Mouse (Mus musculus): ENCODE measurements around the gene Nrxn3.

The Nrxn3 gene

GRCm38 (mm10) chr12:89829927-89830326, 1107.3 kb downstream of the Nrxn3 start:
- no peak for DNase-seq

GRCm38 (mm10) chr12:89830350-89830749, 1107.7 kb downstream of the Nrxn3 start:
- no peak for DNase-seq

DNA sequence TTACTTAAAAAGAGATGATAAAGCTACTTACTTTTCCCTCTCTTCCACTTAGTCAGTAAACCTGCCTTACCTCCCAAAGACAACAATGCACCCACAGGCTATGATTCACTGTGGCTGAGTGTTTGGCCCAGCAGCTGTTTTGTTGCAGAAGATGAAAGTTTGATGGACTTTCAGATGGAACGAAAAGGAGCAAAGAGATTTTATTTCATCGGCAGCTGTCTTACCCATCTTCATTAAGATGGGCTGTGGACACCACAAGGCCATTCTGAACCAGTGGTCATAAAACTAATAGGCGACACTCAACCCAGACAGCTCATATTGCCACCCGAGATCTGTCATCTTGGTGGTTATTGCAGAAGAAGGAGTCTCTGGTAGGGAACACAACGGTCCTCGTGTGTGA, 1108.6 kb downstream of the Nrxn3 start:
- no peak for DNase-seq

DNA sequence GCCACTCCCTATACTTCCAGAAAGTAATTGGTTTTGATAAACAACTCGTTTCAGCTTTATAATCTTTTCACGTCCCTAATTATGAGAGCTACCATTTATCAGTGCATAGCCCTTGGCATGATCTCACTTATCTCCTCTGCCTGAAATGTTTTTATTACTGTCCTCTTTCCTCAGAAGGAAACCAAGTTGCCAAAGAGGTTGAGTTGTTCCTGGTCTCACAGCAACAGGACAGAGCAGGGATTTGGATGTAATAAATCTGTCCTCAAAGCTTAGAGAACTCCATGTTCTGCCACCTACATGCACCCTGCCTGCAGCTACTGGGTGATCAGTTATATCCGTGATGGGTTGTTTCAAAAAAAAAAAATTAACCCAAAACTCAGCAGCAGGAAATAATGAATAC, 1113.6 kb downstream of the Nrxn3 start:
- DNase-seq = no peak

GRCm38 (mm10) chr12:89842861-89843260, 1120.2 kb downstream of the Nrxn3 start:
- no peak for DNase-seq

- DNase-seq = no peak
Measured at GRCm38 (mm10) chr12:89848116-89848515, 1125.4 kb downstream of the Nrxn3 start.

- no peak for DNase-seq
Measured at GRCm38 (mm10) chr12:89854355-89854754, 1131.7 kb downstream of the Nrxn3 start.

GRCm38 (mm10) chr12:89867124-89867523, 1144.4 kb downstream of the Nrxn3 start:
- no peak for DNase-seq

DNA sequence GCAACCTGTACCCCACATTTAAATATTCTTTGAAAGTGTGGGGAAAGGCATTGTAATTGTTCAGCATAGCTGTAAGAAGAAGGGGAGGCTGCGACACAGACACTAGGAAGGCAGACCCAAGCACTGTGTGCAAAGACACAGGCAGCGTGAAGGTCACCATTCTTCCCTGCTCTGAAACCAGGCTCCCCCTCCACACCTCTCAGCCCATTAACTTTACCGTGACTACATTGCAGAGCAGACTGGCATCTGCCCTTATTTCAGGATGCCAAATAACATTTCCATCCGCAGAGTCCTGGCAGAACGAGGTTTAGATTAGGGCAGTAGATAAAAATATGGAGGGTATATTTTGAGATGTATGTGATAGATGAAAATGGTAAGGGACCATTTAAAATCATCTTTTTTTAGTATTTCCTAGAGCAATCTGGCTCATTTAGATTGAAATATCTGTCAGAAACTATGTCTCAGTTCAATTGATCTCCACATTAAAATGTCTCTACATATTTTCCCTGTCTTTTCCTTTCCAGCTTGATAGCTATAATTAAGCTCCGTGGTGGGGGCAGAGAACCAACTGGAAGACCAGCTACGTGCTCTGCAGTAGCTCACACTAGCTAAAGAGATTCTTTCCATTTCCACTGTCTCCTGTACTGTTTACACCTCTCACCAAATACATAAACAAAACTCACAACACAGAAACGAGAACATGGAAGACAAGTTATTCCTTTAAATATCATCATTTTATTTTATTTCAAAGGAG, 1160.1 kb downstream of the Nrxn3 start:
- DNase-seq = no peak

DNA sequence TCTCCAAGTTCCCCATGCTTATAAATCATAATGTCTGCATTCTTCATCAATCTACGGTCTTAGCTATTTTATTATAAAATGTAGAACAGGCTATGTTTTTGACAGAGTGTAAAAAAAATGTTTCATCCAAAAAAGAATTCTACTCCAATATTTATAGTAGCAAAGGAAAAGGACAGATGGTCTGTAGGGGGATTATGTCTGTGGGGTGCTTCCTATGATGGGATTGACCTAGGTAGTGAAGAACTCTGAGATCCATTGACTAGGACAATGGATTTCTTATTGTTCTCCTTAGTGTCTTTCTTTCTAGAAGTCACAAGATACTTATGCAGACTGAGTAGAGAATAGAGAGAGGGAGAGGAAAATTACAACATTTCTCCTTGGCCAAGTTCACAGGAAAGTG, 1161.9 kb downstream of the Nrxn3 start:
- no peak for DNase-seq

DNA sequence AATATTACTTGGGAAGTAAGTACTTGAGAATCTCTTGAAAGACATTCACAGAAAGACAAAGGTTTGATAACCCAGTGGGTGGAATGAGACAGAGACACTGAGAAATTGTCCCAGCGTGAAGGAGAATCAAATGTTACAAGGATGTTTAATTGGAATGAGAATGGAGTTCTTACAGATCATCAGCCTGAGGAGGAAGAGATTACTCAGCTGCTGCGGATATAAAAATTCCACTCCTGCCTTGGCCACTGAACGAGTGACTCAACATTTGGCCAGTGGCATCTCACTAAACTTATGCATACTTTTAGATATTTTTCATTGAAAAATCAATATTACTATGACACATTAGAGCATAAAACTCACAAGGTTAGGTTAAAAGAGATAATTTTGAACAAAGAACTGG, 1166.0 kb downstream of the Nrxn3 start:
- no peak for DNase-seq

DNA sequence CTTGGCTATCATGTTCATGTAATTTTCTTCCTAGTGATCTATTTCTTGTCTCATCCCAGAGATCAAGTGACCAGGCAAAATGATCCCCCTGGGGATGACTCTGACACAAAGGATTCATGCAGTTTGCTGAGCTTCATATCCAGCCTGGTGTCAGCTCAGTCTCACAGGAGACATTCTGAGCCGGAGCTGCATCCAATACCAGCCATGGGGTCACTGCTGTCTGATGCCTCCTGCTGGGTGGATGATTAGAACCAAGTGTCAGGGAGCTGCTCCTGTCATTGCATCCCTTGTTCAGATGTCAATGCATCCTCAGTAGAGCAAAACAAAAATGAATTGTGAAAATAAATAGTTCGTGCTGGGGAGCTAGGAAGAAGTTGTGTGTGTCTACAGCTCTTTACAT, 1174.2 kb downstream of the Nrxn3 start:
- DNase-seq = no peak

DNA sequence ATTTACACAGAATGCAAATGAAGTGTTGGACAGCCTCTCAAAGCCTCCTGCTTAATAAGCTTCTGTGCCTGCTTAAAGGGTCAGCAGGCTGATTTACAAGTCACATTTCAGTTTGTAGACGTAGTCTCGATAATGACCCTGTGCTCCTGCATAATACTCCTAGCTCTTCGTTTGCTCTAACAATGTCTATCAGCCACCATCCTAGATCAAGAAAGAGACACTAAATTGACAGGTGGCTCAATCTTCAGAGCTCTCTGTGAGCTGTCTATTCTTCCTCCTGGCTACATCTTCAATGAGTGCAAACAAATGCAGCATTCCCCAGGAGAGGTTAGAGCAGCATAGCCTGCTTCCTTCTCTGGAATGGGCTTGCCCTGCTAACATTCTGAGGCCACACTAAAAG, 1186.9 kb downstream of the Nrxn3 start:
- no peak for DNase-seq

GRCm38 (mm10) chr12:89918138-89918829, 1195.6 kb downstream of the Nrxn3 start:
- DNase-seq = no peak

DNA sequence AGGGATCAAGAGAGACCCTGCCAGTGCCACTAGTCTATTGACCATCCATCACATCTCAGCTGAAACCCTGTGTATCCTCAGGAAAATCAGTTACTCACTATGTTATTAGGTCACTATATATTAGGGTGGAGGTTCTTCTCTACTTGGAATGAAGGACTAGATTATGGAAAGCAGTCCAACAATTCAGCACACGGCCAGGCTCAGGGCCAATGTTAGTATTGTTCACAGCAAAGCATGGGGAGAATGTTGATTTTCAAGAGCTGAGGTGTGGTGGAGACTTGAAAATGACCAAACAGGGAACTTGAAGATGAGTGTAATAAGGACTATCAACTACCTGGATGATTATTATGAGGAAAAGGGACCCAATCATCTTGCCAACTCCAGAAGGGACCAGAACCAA, 1209.7 kb downstream of the Nrxn3 start:
- no peak for DNase-seq

DNA sequence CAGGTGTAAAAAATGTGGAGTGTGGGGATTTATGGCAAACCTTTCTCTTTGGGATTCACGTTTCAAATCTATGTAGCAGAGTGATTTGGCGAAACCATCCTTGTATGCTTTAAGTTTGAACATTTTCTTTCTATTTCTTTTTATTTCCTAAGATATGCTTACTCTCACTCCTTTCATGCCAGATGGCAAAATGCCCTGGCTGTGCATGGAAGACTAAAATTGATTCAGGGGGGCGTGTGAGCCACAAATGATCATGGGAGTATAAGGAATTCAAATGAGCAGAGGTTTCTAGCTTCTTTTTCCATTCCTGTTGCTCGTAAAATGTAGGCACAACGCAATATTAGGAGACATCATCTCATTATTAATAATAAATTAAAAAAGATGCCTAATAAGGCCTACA, 1211.0 kb downstream of the Nrxn3 start:
- DNase-seq = no peak

- DNase-seq = no peak
Measured at GRCm38 (mm10) chr12:89940746-89941145, 1218.1 kb downstream of the Nrxn3 start.

DNA sequence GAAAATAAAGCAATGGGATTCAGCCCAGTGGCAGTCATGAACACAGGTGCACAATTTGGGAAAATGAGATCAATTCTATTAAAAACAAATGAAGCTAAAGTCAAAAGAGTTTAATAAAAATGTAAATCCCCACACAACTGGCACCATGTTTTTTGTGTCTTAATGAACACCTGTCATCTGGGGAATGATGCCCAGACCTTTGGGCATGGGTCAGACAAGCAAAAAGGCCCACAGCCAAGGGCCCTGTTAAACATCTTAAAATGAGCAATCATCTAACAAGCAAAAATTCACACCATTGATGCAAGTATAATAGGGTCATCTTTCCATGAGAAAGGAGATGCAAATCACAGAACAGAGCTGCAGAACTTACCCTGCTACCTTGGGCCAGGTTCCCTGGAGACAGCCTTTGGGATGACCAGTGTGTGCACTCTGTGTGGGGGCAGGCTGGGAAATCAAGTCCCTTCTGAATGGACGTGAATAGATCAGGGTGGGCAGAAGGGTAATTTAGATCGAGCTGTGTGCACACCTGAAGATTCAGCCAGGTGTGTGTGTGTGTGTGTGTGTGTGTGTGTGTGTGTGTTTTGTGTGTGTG, 1223.3 kb downstream of the Nrxn3 start:
- DNase-seq = no peak

GRCm38 (mm10) chr12:89946522-89946921, 1223.8 kb downstream of the Nrxn3 start:
- DNase-seq = no peak

- no peak for DNase-seq
Measured at GRCm38 (mm10) chr12:89953237-89953636, 1230.6 kb downstream of the Nrxn3 start.

GRCm38 (mm10) chr12:89953649-89954048, 1231.0 kb downstream of the Nrxn3 start:
- DNase-seq = no peak

DNA sequence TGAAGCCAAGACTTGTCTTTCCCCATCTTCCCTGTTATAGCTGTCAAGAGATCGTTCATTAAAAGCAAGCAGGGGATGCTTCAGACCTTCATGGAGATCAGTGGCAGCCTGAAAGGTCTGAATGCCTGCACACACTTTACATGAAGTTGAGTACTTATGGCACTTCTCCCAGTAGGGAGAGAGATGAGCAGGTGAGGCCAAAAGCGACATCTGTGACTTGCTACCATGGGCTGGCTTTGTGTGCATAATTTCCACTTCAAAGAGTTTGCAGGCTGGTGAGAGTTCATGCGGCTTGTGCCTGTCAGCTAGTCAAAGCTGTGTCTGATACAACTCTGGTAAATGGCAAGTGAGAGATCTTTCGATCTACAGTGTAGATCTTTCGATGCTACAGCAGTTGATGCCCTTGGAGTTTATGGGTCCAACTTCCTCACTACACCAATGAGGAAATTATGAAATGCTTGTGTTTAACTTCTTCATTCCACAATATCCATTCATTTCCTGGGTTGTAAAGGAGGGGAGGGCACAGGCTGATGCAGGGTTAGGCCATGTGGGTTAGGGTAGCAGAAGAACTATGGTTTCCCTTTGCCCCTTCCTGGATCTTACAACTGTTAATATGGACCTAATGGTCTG, 1231.9 kb downstream of the Nrxn3 start:
- no peak for DNase-seq

DNA sequence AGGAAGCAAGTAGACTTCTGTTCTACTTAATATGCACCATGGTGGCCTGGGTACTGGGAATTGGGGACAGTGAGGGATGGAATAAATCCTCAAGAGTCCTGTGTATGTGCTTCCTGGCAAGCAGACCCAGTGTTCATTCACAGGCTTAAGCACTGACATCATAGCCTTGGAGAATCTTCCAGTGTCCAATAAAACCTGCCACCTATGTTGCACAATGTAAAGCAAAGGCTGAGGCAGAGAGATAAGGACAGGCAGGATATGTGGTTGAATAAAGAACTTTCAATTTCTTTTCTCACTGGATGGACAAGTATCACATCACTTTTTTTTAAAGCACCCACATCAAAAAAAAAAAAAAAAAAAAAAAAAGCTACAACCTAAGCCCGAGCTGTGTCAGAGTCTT, 1240.4 kb downstream of the Nrxn3 start:
- DNase-seq = no peak

DNA sequence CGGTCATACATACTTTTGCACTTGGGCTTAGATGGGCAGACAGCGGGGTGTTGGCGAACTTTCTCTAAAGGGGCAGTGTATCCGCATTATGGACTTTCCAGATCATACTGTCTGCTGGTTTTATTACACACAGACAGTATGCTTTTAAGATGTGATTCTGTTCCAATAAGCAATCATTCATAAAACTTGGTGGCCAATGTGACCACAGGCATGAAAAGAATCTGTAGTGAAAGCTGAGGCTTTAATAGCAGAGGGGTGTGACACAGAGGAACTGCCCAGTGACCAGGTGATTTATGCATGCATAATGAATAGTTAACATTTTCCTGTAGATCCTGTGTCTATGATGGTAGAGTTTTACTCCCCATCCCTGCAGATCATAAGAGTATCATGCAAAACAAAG, 1254.0 kb downstream of the Nrxn3 start:
- no peak for DNase-seq

All from spleen, adult 18-20 months (tissue).